Mouse (Mus musculus) spleen, adult 2 months (tissue): ENCODE measurements around the gene Fgfr2. TPM values are rescaled to one million over a fixed set of nuclear protein-coding genes. Genes with fewer than 3 reads are reported as not detected.

Experiments
- DNase-seq, 2 experiments: peaks; one replicate each; pipeline versions ENCODE4 v3.0.0 to v3.0.0-alpha.2; 2012 to 2021; ENCODE audit warnings: low spot score in 2 of 2, low read depth in 1 of 2
- H3K27ac ChIP-seq: fragments of 200-500 bp; 2 replicates; pipeline ENCODE4 v1.5.1; 2012; ENCODE audit warnings: low read length, inconsistent platforms; ENCODE audit not compliant: insufficient read depth
- H3K27me3 ChIP-seq: fragments of 200-500 bp; 2 replicates; pipeline ENCODE4 v1.6.1; 2012; ENCODE audit warnings: mild to moderate bottlenecking, moderate library complexity, low read length, inconsistent platforms; ENCODE audit not compliant: control insufficient read depth, insufficient read depth
- H3K36me3 ChIP-seq: fragments of 200-500 bp; 2 replicates; pipeline ENCODE4 v1.6.1; 2012; ENCODE audit warnings: mild to moderate bottlenecking, low read length, inconsistent platforms; ENCODE audit not compliant: control insufficient read depth, insufficient read depth
- H3K4me1 ChIP-seq: fragments of 200-500 bp; 2 replicates; pipeline ENCODE4 v1.6.1; 2011; ENCODE audit warnings: inconsistent platforms; ENCODE audit not compliant: control insufficient read depth, insufficient read depth, insufficient read length
- H3K4me3 ChIP-seq: fragments of 200-500 bp; 2 replicates; pipeline ENCODE4 v1.5.1; 2011; ENCODE audit warnings: mild to moderate bottlenecking, inconsistent platforms; ENCODE audit not compliant: insufficient read depth, insufficient read length; ENCODE audit errors: extremely low read depth
- CTCF ChIP-seq: fragments of 200-500 bp; IDR thresholded peaks from 2 replicates; pipeline ENCODE4 v1.5.1; 2011; ENCODE audit warnings: mild to moderate bottlenecking, inconsistent platforms; ENCODE audit not compliant: insufficient read depth, insufficient read length, insufficient replicate concordance; ENCODE audit errors: extremely low read depth
- POLR2A ChIP-seq: fragments of 200-500 bp; IDR thresholded peaks from 2 replicates; pipeline ENCODE4 v1.6.1; 2011; ENCODE audit warnings: low read depth, low read length, inconsistent platforms
- WGBS: fragments of 180-500 bp; shearing (Covaris S2); methylation state at CpG from one replicate; pipeline ENCODE4 v1.1.7; 2018; 5-methylcytosine and 5-hydroxymethylcytosine counted together
- polyA plus RNA-seq: library from polyadenylated mRNA; depleted of rRNA; stranded (reverse); fragments of >200 nt; gene quantifications from 2 replicates; pipeline ENCODE4 v1.2.3, GENCODE M21; 2012

Gene Fgfr2
- polyA plus RNA-seq, 1 experiment, result 1.6 TPM

DNA sequence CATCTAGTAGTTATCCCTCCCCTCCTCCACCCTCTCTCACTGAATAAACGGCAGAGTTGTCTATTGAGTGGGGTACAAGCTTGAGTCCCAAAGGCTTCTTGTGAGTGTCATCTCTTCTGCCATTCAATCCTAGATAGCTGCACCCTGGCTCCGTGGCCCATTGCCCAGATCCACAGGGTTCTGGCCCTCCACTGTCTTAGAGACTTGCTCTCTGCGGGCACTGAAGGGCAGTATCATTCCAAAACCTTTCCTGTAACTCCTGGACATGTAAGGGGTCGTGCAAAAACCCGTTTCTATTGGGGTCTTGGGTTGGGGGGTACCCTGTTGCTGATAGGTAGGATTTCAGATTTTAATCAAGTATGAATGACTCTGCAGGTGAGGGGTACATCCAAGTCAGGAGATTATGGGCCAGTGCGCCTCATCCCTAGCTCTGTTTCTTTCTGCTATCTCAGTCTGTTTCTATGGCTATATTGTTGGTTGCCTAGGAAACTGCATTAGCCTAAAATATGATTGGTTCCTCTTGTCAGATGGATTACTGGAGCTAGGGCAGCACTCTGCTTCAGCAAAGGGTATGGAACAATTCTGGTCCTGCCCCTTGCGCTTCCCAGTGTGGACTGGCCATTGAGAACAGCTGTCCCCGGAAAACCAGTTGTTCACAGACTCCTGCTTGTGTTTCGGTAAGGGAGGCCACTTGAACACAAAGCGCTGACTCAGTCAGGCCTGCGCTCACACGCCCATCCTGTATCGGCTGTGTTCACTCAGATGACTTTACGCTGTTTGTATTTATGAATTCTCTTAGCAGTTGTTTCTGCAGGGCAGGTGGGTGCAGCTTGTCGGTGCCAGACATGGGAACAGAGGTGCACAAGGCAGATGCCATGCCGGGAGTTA, 2426.6 kb downstream of the Fgfr2 start:
- no peak for DNase-seq
- Histone ChIP-seq H3K4me3 (no peak overlapping the region), H3K36me3 (no peaks in the 10 kb centered on the region), H3K4me1 (no peaks in the 10 kb centered on the region; the same call in 1 of the 2 replicates), H3K27ac (no peak overlapping the region), H3K27me3 (peaks cover 4% of the 10 kb centered on the region; the same call in 1 of the 2 replicates)
- whole genome bisulfite sequencing, result 90% methylated on average over 16 of the region's 16 CpGs
- TF ChIP-seq POLR2A, result no peak
- TF ChIP-seq CTCF, result no peak

DNA sequence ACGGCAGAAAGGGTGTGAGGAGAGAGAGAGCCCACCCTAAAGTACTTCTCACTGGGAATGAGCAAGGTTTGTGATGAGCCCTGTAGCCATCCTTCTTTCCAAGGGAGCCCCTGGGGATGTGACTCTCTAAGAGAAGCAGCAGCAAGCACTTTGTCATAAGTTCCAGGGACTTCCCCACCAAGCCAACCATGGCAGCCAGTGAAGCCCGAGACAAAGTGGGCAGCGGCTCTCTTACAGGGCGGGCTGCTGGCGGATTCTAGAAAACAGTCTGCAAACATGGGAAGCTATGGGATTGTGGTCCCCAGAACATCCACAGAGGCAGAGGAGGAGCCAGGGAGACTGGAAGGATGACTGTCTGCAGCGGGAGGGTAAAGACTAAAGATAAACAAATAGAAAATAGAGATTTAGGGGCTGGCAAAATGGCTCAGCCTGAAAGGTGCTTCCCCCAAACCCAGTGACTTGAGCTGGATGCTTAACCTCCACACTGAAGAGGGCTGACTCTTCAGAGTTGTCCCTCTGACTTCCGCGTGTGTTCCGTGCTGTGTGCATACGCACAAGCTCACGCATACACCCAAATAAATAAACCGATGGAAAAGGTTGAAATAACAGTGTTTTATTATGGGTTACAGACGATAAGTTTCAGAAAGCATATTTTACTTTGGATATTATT, 2427.3 kb downstream of the Fgfr2 start:
- Histone ChIP-seq H3K4me1 (no peaks in the 10 kb centered on the region; the same call in 1 of the 2 replicates), H3K4me3 (no peak overlapping the region), H3K36me3 (no peaks in the 10 kb centered on the region), H3K27me3 (peaks cover 4% of the 10 kb centered on the region; the same call in 1 of the 2 replicates), H3K27ac (no peak overlapping the region)
- WGBS, result 77% methylated on average over 13 of the region's 13 CpGs
- TF ChIP-seq CTCF (no peak), POLR2A (no peak)
- DNase-seq, result no peak

DNA sequence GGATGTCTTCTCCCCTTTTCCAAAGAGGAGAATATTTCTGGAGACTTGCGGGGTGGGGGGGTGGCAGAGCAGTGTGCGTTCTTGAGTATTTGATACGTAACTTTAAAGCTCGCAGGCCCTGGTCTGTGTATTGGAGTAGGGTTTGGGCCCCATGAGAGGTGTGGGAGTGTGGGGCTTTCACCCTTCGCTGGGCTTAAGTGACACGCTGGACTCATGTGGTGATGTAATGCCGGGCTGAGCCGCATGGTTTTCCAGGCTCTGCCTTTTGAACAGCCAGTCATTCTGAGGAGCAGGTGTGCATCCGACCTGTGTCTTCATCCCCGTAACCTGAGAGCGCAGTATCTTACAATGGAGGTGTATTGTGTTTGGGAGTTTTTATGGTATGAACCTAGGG, 2429.4 kb downstream of the Fgfr2 start:
- no peaks in the 10 kb centered on the region for H3K36me3 ChIP-seq
- no peak for DNase-seq
- no peak overlapping the region for H3K27ac ChIP-seq
- no peak for TF ChIP-seq POLR2A
- TF ChIP-seq CTCF, result no peak
- no peak overlapping the region for H3K4me3 ChIP-seq
- H3K27me3 ChIP-seq, result peaks cover 4% of the 10 kb centered on the region; the same call in 1 of the 2 replicates
- no peaks in the 10 kb centered on the region; the same call in 1 of the 2 replicates for H3K4me1 ChIP-seq
- 90% methylated on average over 11 of the region's 11 CpGs for WGBS

DNA sequence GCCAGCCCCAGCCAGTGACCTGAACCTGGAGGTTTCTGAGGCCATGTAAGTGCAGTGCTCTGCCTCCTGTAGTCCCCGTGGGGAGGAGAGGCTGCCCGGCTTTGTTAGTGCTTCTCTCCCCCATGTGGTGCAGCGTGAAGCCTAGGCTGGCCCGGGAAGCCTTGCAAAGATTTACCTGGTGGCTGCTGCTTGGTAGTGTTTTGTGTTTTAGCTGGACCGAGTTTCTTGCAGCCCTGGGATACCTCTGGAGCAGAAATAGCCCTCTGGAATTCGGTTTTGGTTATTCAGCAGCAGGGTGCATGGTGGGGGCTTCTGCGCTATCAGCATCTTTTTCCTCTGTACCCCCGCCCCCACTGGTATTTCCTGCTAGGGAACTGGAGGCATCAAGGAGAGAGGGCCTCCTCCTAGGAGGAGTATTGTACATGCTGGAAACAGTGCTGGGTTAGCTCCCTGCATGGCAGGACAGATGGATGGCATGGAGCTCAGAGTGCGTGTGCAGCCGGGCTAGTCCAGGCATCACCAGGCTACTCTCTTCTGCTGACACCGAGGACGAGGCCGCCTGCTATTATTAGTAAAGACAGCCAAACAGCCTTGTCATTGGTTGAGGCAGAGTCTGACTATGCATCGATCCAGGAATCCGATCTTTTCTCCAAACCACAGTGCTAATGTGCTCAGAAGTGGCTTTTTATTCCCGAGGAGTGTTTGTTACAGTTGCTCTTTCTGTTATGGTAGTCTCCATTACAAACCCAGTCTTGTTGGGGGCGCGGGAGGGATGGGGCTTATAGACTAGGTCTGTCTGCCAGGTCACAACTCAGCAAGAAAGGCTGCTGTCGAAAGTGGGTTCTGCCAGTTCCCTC, 2430.0 kb downstream of the Fgfr2 start:
- 53% methylated on average over 19 of the region's 19 CpGs for WGBS
- Histone ChIP-seq H3K27ac (no peak overlapping the region), H3K36me3 (no peaks in the 10 kb centered on the region), H3K27me3 (peaks cover 4% of the 10 kb centered on the region; the same call in 1 of the 2 replicates), H3K4me3 (peak overlapping the region; percentile 49; the same call in 1 of the 2 replicates), H3K4me1 (no peaks in the 10 kb centered on the region; the same call in 1 of the 2 replicates)
- TF ChIP-seq CTCF (no peak), POLR2A (no peak)
- no peak for DNase-seq

DNA sequence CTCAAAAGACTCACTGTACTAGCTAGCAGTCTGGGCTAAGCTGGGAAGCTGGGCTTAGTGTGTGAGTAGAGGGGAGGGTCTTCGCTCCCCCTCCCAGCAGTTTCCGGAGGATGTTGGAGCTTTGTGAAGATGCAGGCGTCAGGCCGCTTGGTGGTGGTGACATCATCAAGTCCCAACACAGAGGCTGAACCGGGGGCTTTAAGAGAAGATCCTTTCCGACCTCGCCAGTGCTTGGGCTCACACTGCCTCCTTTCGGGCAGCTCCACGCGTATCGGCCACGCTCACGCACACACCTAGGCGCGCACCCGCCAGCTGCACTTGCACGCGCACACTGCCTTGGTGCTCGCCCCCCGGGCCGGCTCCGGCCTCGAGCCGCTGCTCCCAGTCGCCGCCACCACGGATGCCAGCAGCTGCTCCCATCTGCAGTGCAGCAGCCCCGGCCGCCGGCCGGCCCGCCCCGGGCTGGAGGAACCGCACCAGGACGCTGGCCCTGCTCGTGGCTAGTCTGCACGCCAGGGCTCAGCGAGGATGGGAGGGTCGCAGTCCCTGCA, 2430.7 kb downstream of the Fgfr2 start:
- no peak for TF ChIP-seq CTCF
- no peak for TF ChIP-seq POLR2A
- Histone ChIP-seq H3K4me3 (peak overlapping the region; percentile 49; the same call in 1 of the 2 replicates), H3K36me3 (no peaks in the 10 kb centered on the region), H3K27ac (no peak overlapping the region), H3K4me1 (no peaks in the 10 kb centered on the region; the same call in 1 of the 2 replicates), H3K27me3 (peaks cover 4% of the 10 kb centered on the region; the same call in 1 of the 2 replicates)
- WGBS, result 2% methylated on average over 39 of the region's 39 CpGs
- DNase-seq, result no peak

DNA sequence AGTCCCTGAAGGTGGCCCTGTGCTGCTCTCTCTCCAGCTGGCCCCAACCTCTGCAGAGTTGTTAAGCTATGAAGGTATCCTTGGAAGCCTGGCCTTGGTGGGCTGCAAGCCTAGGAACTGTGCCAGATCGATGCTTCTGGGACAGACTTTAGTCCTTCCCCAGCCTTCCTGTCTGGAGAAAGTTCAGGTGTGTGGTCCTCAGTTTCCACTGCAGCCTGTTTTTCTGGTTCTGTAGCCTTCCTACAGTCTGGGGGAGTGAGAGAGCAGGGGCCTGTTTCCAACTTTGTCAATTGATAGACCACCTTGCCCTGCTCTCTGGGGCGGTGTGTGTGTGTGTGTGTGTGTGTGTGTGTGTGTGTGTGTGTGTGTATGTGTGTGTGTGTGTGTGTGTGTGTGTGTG, 2431.2 kb downstream of the Fgfr2 start:
- DNase-seq, result no peak
- H3K27me3 ChIP-seq, result peaks cover 4% of the 10 kb centered on the region; the same call in 1 of the 2 replicates
- no peaks in the 10 kb centered on the region; the same call in 1 of the 2 replicates for H3K4me1 ChIP-seq
- no peak overlapping the region for H3K27ac ChIP-seq
- TF ChIP-seq POLR2A (no peak), CTCF (no peak)
- 63% methylated on average over 2 of the region's 2 CpGs for WGBS
- H3K36me3 ChIP-seq, result no peaks in the 10 kb centered on the region
- H3K4me3 ChIP-seq, result no peak overlapping the region
